Mouse (Mus musculus) urinary bladder, postnatal 10 days (tissue): ENCODE data around the gene Myrf.
"Not testable (repeated sequence)": the region's sequence is repeated elsewhere in the genome, so short reads cannot be mapped to it uniquely, and the experiment has no call there.

Experiments
- DNase-seq: peaks from one replicate; pipeline ENCODE4 v3.0.0; 2022; ENCODE audit warnings: low spot score

Gene Myrf

GRCm38 (mm10) chr19:10176941-10177372 is 63.6 kb downstream of the Myrf start:
- no peak for DNase-seq

- DNase-seq, result no peak
Observed at GRCm38 (mm10) chr19:10176477-10176876, 64.1 kb downstream of the Myrf start.

- no peak for DNase-seq
Observed at GRCm38 (mm10) chr19:10174956-10175355, 65.6 kb downstream of the Myrf start.

DNA sequence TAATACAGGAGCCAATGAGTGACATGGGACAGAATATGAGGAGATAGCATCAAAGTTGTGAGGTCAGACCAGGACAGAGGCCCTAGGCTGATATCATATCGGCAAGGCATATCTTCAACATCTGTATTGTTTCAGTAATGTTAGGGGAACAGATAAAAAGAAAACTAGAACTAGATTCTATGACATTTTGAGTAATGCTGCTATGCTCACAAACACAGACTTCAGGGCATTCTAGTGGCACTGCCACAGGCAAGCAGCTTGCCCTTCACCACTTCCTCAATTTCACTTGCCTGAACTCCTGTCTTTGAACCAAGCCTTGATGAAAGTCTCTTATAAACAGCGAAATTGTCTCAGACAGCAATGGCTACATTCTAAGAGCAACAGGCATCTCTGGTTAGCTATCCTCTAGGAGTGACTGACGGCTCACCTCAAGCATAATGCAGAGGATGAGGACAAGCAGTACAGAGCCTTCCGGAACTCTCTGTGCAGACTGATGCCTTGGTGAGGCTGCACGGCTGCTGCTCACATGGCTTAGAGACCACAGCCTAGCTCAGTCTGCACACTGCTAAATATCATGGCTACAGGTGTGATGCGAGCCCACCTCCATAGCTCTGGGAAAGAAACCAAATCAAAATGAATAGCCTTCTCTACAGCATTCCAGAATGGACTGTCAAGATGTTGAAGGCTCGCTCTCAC is 66.6 kb downstream of the Myrf start:
- DNase-seq, result no peak

- DNase-seq, result no peak
Observed at GRCm38 (mm10) chr19:10173116-10173718, 67.3 kb downstream of the Myrf start.

DNA sequence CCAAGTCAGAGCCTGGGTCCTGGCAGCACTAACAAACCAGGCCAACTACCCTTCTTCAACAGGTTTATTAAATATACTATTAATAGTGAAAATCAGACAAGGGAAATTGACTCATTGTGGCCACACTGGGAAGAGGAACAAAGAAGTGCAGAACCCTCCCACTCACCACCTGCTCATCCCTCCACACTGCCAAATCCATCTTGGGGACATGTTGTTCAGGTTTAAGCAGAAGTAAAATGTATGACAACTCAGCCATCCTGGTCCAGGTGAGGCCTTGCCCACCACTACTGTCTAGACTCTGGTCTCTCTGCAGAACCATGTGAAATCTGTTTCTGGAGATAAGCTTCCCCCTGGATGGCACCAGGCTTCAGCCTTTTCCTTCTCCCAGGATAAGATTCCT is 68.7 kb downstream of the Myrf start:
- no peak for DNase-seq

- no peak for DNase-seq
Observed at GRCm38 (mm10) chr19:10171359-10171758, 69.2 kb downstream of the Myrf start.

DNA sequence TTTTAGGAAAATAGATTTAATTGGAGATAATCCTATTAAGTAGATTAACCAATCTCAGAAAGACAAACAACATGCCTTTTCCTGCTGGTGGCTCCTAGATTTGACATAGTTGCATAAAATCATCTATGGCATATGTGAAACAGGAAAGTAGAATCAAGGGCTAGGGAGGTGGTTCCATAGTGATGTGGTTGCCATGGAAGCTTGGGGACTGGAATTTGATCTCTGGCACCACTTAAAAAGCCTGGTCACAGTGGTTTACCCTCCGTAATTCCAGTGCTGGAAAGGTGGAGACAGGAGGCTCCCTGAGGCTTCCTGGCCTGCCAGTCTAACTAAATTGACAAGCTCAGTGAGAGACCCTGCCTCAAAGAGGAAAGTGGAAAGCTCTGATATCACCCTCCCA is 70.1 kb downstream of the Myrf start:
- DNase-seq, result no peak

DNA sequence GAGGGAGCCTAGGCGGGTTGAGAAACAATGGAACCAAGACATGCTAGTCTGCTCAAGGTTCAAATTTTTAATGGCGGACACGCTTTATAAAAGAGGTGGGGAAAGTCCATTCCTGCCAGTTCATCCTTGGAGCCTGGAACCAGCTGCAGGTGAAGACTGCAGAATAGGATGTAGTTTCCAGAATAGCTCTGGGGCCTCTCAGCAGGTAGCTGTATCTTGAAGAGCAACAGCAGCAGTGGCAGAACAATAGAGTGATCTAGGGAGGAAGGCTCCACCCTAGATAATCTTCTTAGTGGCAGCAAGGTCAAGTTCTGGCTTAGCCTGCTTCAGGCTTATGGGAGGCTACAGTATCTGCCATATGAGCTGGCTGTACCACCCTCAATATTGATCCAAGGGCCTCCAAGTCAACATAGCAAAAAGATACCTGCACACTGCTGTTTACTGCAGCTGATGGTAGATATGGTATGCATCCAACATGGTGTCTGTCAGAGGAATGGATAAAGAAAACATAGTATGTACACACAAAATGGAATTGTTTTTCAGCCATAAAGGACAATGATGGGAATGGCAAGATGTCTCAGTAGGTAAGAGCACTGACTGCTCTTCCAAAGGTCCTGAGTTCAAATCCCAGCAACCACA is 70.7 kb downstream of the Myrf start:
- not testable (repeated sequence) for DNase-seq

DNA sequence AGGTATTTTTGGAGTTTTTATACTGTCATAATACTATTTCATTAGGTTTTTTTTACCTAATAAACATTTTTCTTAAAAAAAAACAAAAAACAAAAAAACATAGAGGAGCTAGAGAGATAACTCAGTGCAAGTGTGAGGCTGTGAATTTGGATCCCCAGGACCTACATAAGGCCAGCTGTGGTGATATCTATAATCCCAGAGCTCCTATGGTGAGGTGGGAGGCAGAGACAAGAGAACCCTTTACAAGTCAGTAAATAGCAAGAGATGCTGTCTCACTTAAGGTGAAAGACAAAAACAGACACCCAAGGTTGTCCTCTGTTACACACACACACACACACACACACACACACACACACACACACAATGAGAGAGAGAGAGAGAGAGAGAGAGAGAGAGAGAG is 71.4 kb downstream of the Myrf start:
- no peak for DNase-seq

GRCm38 (mm10) chr19:10168441-10168840 is 72.1 kb downstream of the Myrf start:
- DNase-seq, result no peak

GRCm38 (mm10) chr19:10167951-10168350 is 72.6 kb downstream of the Myrf start:
- DNase-seq, result no peak

DNA sequence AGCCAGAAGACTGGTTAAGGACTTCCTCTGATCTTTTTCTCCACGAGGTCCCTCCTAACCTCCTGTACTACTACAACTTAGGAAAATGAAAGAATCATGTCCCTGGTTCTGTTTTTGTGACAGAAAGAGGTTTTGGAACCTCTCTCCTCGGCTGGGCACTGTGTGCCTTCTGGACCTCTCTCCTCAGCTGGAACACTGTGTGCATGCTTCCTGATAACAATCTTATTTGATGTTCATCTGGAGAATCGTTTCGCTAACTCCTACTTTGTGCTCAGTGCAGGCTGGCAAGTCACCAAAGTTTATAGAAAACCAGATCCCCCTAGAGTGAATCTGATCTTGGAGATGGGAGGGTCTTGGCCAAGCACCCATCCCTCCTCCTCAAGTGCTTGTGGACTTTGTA is 73.4 kb downstream of the Myrf start:
- DNase-seq, result no peak

GRCm38 (mm10) chr19:10165928-10166327 is 74.6 kb downstream of the Myrf start:
- DNase-seq, result not testable (repeated sequence)

DNA sequence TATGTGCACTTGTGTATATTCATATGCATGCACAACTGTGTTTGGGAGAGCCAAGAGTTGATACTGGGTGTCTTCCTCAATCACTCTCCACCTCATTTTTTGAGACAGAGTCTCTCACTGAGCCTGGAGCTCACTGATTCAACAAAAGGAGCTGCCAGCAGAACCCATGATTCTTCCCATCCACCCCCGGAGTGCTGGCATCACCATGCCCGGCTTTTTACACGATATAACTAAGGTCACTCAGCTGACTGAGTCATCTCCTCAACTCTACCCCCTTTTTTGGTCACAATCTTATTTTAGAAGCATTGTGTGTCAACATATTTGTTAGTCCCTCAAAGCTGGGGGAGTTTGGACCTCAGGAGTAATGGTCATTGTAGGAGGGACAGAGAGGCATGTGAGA is 76.7 kb downstream of the Myrf start:
- DNase-seq, result no peak
